Mouse (Mus musculus) liver, adult 2 months (tissue): ENCODE measurements around the gene Ncoa7.

ENCODE experiments used
- CTCF ChIP-seq: fragments of 200-500 bp; IDR thresholded peaks from 2 replicates; pipeline ENCODE4 v1.5.1; 2011; ENCODE audit warnings: low read depth, low read length, control low read depth
- POLR2A ChIP-seq: fragments of 200-500 bp; IDR thresholded peaks from 2 replicates; pipeline ENCODE4 v1.6.1; 2011; ENCODE audit warnings: low read length, control low read depth; ENCODE audit not compliant: insufficient read depth; ENCODE audit errors: extremely low read depth

- no peak for TF ChIP-seq POLR2A
- no peak for TF ChIP-seq CTCF
Observed at GRCm38 (mm10) chr10:30810247-30810966, 7.3 kb upstream of the Ncoa7 start.
